Comparison of ENCODE assay signal across 12 mouse cellular contexts in genomic region chr7:145129971-145130370, GRCm38 (mm10).
DNase-seq lines count a peak whose midpoint lies in the region; ATAC-seq and TF ChIP-seq lines count a peak whose summit lies in the region.
"Had no signal": no experiment of that assay in that cellular context is flagged by ENCODE, and none has a peak within 500 bp of the region (broad histone marks: within the 10 kb centered on the region; RNA-seq: fewer than 3 reads in every experiment).

No protein-coding gene starts in this region.

- TF ChIP-seq CTCF in ES-Bruce4 (IDR thresholded peaks at IDR 0.05; ENCODE audit: low read depth, low read length): no peak

- H3K36me3 ChIP-seq in heart, embryonic 10.5 days: no peaks in the 10 kb centered on the region
- H3K36me3 ChIP-seq in ES-Bruce4 (ENCODE audit: control insufficient read depth, insufficient read depth, low read length, poor library complexity, severe bottlenecking): no peaks in the 10 kb centered on the region
- H3K36me3 ChIP-seq in lung, embryonic 16.5 days (ENCODE audit: control insufficient read depth, insufficient read depth, low read length): no peaks in the 10 kb centered on the region
- H3K36me3 ChIP-seq in forebrain, embryonic 16.5 days (ENCODE audit: control insufficient read depth, insufficient read depth): no peaks in the 10 kb centered on the region
- H3K36me3 ChIP-seq: heart, embryonic 15.5 days had no signal

- intact Hi-C loops in heart, postnatal 25 days (cut with DNase I): no loop called here

- no peak for TF ChIP-seq POLR2A in ES-Bruce4 (IDR thresholded peaks at IDR 0.05; ENCODE audit: insufficient read depth, low read length)

- TF ChIP-seq EP300 in ES-Bruce4 (IDR thresholded peaks at IDR 0.05; ENCODE audit: insufficient read depth, low read depth, low read length): peak; percentile 67; the same call in 1 of the 2 replicates

- H3K4me2 ChIP-seq in lung, embryonic 16.5 days (ENCODE audit: low read depth, low read length): no peak overlapping the region
- no peak overlapping the region for H3K4me2 ChIP-seq in forebrain, embryonic 16.5 days (ENCODE audit: low read length)
- H3K4me2 ChIP-seq: heart, embryonic 15.5 days had no signal

- 0 out of 2 replicates have a peak overlapping the region, but pooled peaks have one; percentile 36 for H3K27ac ChIP-seq in heart, embryonic 10.5 days
- no peak overlapping the region for H3K27ac ChIP-seq in ES-Bruce4 (ENCODE audit: insufficient read depth, low read length)
- no peak overlapping the region for H3K27ac ChIP-seq in lung, embryonic 16.5 days (ENCODE audit: low read length)
- H3K27ac ChIP-seq in forebrain, embryonic 16.5 days (ENCODE audit: low read length): no peak overlapping the region
- H3K27ac ChIP-seq: heart, embryonic 15.5 days had no signal

- H3K9me3 ChIP-seq in heart, embryonic 10.5 days: no peaks in the 10 kb centered on the region
- H3K9me3 ChIP-seq in ES-Bruce4 (replicated peaks; ENCODE audit: control insufficient read depth, insufficient read depth, low read length, poor library complexity, severe bottlenecking): no peaks in the 10 kb centered on the region
- H3K9me3 ChIP-seq in lung, embryonic 16.5 days (ENCODE audit: control insufficient read depth, low read length): no peaks in the 10 kb centered on the region
- no peaks in the 10 kb centered on the region for H3K9me3 ChIP-seq in forebrain, embryonic 16.5 days (ENCODE audit: control insufficient read depth, low read length)
- H3K9me3 ChIP-seq: heart, embryonic 15.5 days had no signal

- peak; percentile 53 for ATAC-seq in lung, embryonic 16.5 days (ENCODE audit: low read depth)
- ATAC-seq in forebrain, embryonic 16.5 days: no peak
- ATAC-seq: inflammation-experienced regulatory T-cells, adult 6 months had no signal

- peaks cover 48% of the 10 kb centered on the region for H3K4me1 ChIP-seq in heart, embryonic 10.5 days
- H3K4me1 ChIP-seq in ES-Bruce4 (ENCODE audit: control insufficient read depth, insufficient read depth, low read length): peaks cover 7% of the 10 kb centered on the region
- H3K4me1 ChIP-seq in lung, embryonic 16.5 days (replicated peaks; ENCODE audit: control insufficient read depth, insufficient read depth, low read length): peaks cover 13% of the 10 kb centered on the region; the same call in 1 of the 2 replicates
- 0 out of 2 replicates have a peak, but pooled peaks cover 4% of the 10 kb centered on the region for H3K4me1 ChIP-seq in forebrain, embryonic 16.5 days (replicated peaks; ENCODE audit: control insufficient read depth, insufficient read depth, low read length)

- no peaks in the 10 kb centered on the region for H3K27me3 ChIP-seq in heart, embryonic 10.5 days (ENCODE audit: insufficient read depth, poor library complexity, severe bottlenecking)
- H3K27me3 ChIP-seq in ES-Bruce4 (ENCODE audit: control insufficient read depth, insufficient read depth, low read length, poor library complexity, severe bottlenecking): no peaks in the 10 kb centered on the region
- no peaks in the 10 kb centered on the region for H3K27me3 ChIP-seq in lung, embryonic 16.5 days (ENCODE audit: control insufficient read depth, insufficient read depth, low read depth, low read length)
- no peaks in the 10 kb centered on the region for H3K27me3 ChIP-seq in forebrain, embryonic 16.5 days (replicated peaks; ENCODE audit: control insufficient read depth, insufficient read depth, low read length)
- H3K27me3 ChIP-seq: heart, embryonic 15.5 days had no signal

- DNase-seq in heart, embryonic 10.5 days (ENCODE audit: low spot score): no peak
- DNase-seq in heart, postnatal 25 days (ENCODE audit: low spot score): no peak
- DNase-seq in kidney, adult 9 months: peak; percentile 50
- DNase-seq in B cell, adult 2 months: no peak
- no peak for DNase-seq in neural tube, embryonic 10.5 days (ENCODE audit: extremely low spot score, low spot score)
- DNase-seq: adrenal gland, adult 2 months; liver had no signal

- 27% methylated on average over 4 of the region's 4 CpGs for WGBS in heart, embryonic 10.5 days
- WGBS in lung, embryonic 16.5 days: 17% methylated on average over 4 of the region's 4 CpGs
- WGBS in forebrain, embryonic 16.5 days: 15% methylated on average over 4 of the region's 4 CpGs

- no peak overlapping the region for H3K9ac ChIP-seq in ES-Bruce4 (ENCODE audit: low read depth, poor library complexity, severe bottlenecking)
- H3K9ac ChIP-seq in lung, embryonic 16.5 days (ENCODE audit: low read length): no peak overlapping the region
- H3K9ac ChIP-seq in forebrain, embryonic 16.5 days (replicated peaks; ENCODE audit: low read depth, low read length): no peak overlapping the region
- H3K9ac ChIP-seq: heart, embryonic 15.5 days had no signal

- no peak overlapping the region for H3K4me3 ChIP-seq in heart, embryonic 10.5 days
- no peak overlapping the region for H3K4me3 ChIP-seq in ES-Bruce4 (ENCODE audit: low read depth, low read length)
- H3K4me3 ChIP-seq in lung, embryonic 16.5 days (ENCODE audit: low read length): no peak overlapping the region
- H3K4me3 ChIP-seq in forebrain, embryonic 16.5 days (replicated peaks; ENCODE audit: low read length): no peak overlapping the region
- H3K4me3 ChIP-seq: heart, embryonic 15.5 days had no signal
